Comparison of ENCODE assay signal across 10 mouse cellular contexts in genomic region chr11:98972215-98972614, GRCm38 (mm10). TPM values are rescaled to one million over a fixed set of nuclear protein-coding genes. Genes with fewer than 3 reads are reported as not detected.
DNase-seq lines count a peak whose midpoint lies in the region; ATAC-seq lines count a peak whose summit lies in the region.
"Had no signal": no experiment of that assay in that cellular context is flagged by ENCODE, and none has a peak within 500 bp of the region (broad histone marks: within the 10 kb centered on the region; RNA-seq: fewer than 3 reads in every experiment).

No protein-coding gene starts in this region.

- H3K4me2 ChIP-seq in embryonic facial prominence, embryonic 15.5 days (replicated peaks) = no peak overlapping the region
- H3K4me2 ChIP-seq in midbrain, embryonic 11.5 days = no peak overlapping the region

- peak; percentile 62 to 83 for DNase-seq in frontal cortex, postnatal 10 days (ENCODE audit: low spot score in 2 of 2)
- DNase-seq in adrenal gland, postnatal 36 days = peak; percentile 87 to 91
- DNase-seq in heart, postnatal 36 days = peak; percentile 90 to 93
- DNase-seq in left cerebral cortex, postnatal 14 days (ENCODE audit: low spot score in 2 of 2) = peak; percentile 70 to 84
- DNase-seq in midbrain, embryonic 11.5 days (ENCODE audit: low spot score, missing footprints) = peak; percentile 99
- peak; percentile 66 to 79 for DNase-seq in spleen, postnatal 14 days (ENCODE audit: low spot score in 2 of 2)

- peaks cover 64% of the 10 kb centered on the region for H3K36me3 ChIP-seq in embryonic facial prominence, embryonic 15.5 days
- no peaks in the 10 kb centered on the region; the same call in 1 of the 2 replicates for H3K36me3 ChIP-seq in midbrain, embryonic 11.5 days (ENCODE audit: control insufficient read depth, insufficient read depth, low read length)

- H3K27me3 ChIP-seq in embryonic facial prominence, embryonic 15.5 days = no peaks in the 10 kb centered on the region
- no peaks in the 10 kb centered on the region for H3K27me3 ChIP-seq in midbrain, embryonic 11.5 days (ENCODE audit: control insufficient read depth, insufficient read depth, low read length)
- H3K27me3 ChIP-seq: Patski had no signal

- no peak overlapping the region for H3K9ac ChIP-seq in embryonic facial prominence, embryonic 15.5 days
- H3K9ac ChIP-seq in midbrain, embryonic 11.5 days (ENCODE audit: low read length) = no peak overlapping the region

- H3K9me3 ChIP-seq in embryonic facial prominence, embryonic 15.5 days (replicated peaks) = no peaks in the 10 kb centered on the region
- no peaks in the 10 kb centered on the region for H3K9me3 ChIP-seq in midbrain, embryonic 11.5 days (ENCODE audit: control insufficient read depth, low read length)

- intact Hi-C loops in heart, postnatal 36 days (cut with DNase I) = loop anchor here (1.0 to 5.0 kb wide), 3 partner anchors 39 to 110 kb away; partner anchors contain the start of gene Wipf2
- intact Hi-C loops in left cerebral cortex, postnatal 14 days (cut with DNase I) = no loop called here

- H3K27ac ChIP-seq in embryonic facial prominence, embryonic 15.5 days (replicated peaks) = no peak overlapping the region
- H3K27ac ChIP-seq in midbrain, embryonic 11.5 days (ENCODE audit: low read depth, low read length) = no peak overlapping the region

- ATAC-seq in frontal cortex, adult (ENCODE audit: low TSS enrichment) = no peak
- ATAC-seq in embryonic facial prominence, embryonic 15.5 days (ENCODE audit: insufficient number of reproducible peaks, low FRiP score, low TSS enrichment, low read depth) = peak; percentile 21
- ATAC-seq in midbrain, embryonic 11.5 days (ENCODE audit: low FRiP score) = 0 out of 2 replicates have a peak, but pooled peaks have one; percentile 23
- ATAC-seq: Patski had no signal

- H3K4me1 ChIP-seq in embryonic facial prominence, embryonic 15.5 days = peaks cover 49% of the 10 kb centered on the region
- H3K4me1 ChIP-seq in midbrain, embryonic 11.5 days (ENCODE audit: control insufficient read depth, insufficient read depth, low read length) = peaks cover 35% of the 10 kb centered on the region

- no peak overlapping the region for H3K4me3 ChIP-seq in embryonic facial prominence, embryonic 15.5 days (replicated peaks)
- no peak overlapping the region for H3K4me3 ChIP-seq in midbrain, embryonic 11.5 days (ENCODE audit: low read depth, low read length)
- H3K4me3 ChIP-seq: megakaryocyte, embryonic 14.5 days had no signal

- 56% methylated on average over 9 of the region's 9 CpGs for WGBS in embryonic facial prominence, embryonic 15.5 days
- 60% methylated on average over 9 of the region's 9 CpGs for WGBS in midbrain, embryonic 11.5 days

RNA-seq across cellular contexts. Expression of gene Gjd3, which starts 10.6 kb away (rescaled TPM):
- not detected for total RNA-seq in adrenal gland, postnatal 36 days (2021)
- 0.96 and 1.1 TPM in 2 replicates for polyA plus RNA-seq in embryonic facial prominence, embryonic 15.5 days (2015; fragmentation: Nextera tagmentation; extraction: Ambion mirVana)
- total RNA-seq in heart, postnatal 36 days (2021) = under 1 TPM; 0.33 to 0.36 TPM
- total RNA-seq in left cerebral cortex, postnatal 14 days (2021) = 1 to 10 TPM; 2.8 to 3.1 TPM
- polyA plus RNA-seq in midbrain, embryonic 11.5 days (2014; fragmentation: Nextera tagmentation; extraction: Ambion mirVana) = not detected in 2 replicates

RNA-seq across cellular contexts. Expression of gene Rara, which starts 44.6 kb away (rescaled TPM):
- 10 to 100 TPM; 20.0 to 24.5 TPM for total RNA-seq in adrenal gland, postnatal 36 days (2021)
- polyA plus RNA-seq in embryonic facial prominence, embryonic 15.5 days (2015; fragmentation: Nextera tagmentation; extraction: Ambion mirVana) = 50.0 and 53.5 TPM in 2 replicates
- total RNA-seq in heart, postnatal 36 days (2021) = 10 to 100 TPM; 10.5 to 13.6 TPM
- 10 to 100 TPM; 14.6 to 15.1 TPM for total RNA-seq in left cerebral cortex, postnatal 14 days (2021)
- polyA plus RNA-seq in midbrain, embryonic 11.5 days (2014; fragmentation: Nextera tagmentation; extraction: Ambion mirVana) = 13.2 and 14.8 TPM in 2 replicates

RNA-seq across cellular contexts. Expression of gene Top2a, which starts 51.8 kb away (rescaled TPM):
- 10 to 100 TPM; 15.4 to 20.5 TPM for total RNA-seq in adrenal gland, postnatal 36 days (2021)
- polyA plus RNA-seq in embryonic facial prominence, embryonic 15.5 days (2015; fragmentation: Nextera tagmentation; extraction: Ambion mirVana) = 162 and 168 TPM in 2 replicates
- total RNA-seq in heart, postnatal 36 days (2021) = 1 to 10 TPM; 3.9 to 4.6 TPM
- 1 to 10 TPM; 4.1 to 4.9 TPM for total RNA-seq in left cerebral cortex, postnatal 14 days (2021)
- polyA plus RNA-seq in midbrain, embryonic 11.5 days (2014; fragmentation: Nextera tagmentation; extraction: Ambion mirVana) = 431 and 436 TPM in 2 replicates
